ENCODE assay signal across 8 mouse cellular contexts in the genomic region with DNA sequence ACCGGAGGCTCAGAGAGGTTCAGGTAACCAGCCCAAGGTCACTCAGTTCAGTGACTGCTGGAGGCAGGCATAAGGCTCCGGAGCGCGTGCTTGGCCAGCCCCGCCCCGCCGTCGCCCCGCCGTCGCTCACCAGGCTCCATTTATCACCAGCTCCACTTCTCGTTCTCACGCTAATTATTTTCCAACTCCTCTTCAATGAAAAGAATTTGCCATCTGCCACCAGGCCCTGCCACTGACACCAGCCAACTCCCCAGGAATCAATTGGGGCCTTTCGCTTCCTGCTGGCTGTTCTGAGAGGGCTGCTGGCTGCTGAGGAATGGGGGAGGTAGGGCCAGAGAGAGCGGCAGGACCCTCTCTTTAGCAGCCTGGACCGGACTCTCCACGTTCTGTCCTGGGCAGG. TPM values are rescaled to one million over a fixed set of nuclear protein-coding genes. Genes with fewer than 3 reads are reported as not detected.
DNase-seq lines count a peak whose midpoint lies in the region; ATAC-seq lines count a peak whose summit lies in the region.

No protein-coding gene starts in this region.

- H3K4me3 ChIP-seq in embryonic facial prominence, embryonic 11.5 days (ENCODE audit: low read depth, low read length) = no peak overlapping the region

- H3K9me3 ChIP-seq in embryonic facial prominence, embryonic 11.5 days (replicated peaks; ENCODE audit: control insufficient read depth, low read length) = no peaks in the 10 kb centered on the region

- H3K4me2 ChIP-seq in embryonic facial prominence, embryonic 11.5 days (ENCODE audit: low read depth, low read length) = 0 out of 2 replicates have a peak overlapping the region, but pooled peaks have one; percentile 20

- H3K27me3 ChIP-seq in embryonic facial prominence, embryonic 11.5 days (ENCODE audit: control insufficient read depth, insufficient read depth, low read length) = no peaks in the 10 kb centered on the region

- ATAC-seq in embryonic facial prominence, embryonic 11.5 days (replicated peaks; ENCODE audit: insufficient number of reproducible peaks, low FRiP score, low TSS enrichment, low read depth) = 0 out of 2 replicates have a peak, but pooled peaks have one; percentile 8
- ATAC-seq in frontal cortex, adult (ENCODE audit: low TSS enrichment) = no peak

- no peak overlapping the region for H3K9ac ChIP-seq in embryonic facial prominence, embryonic 11.5 days (replicated peaks; ENCODE audit: low read length)

- DNase-seq in spleen, postnatal 36 days (ENCODE audit: low spot score in 2 of 2) = peak; percentile 20 to 31
- no peak for DNase-seq in spleen, adult 12 weeks (ENCODE audit: low spot score)
- peak; percentile 46 for DNase-seq in embryonic facial prominence, embryonic 11.5 days (ENCODE audit: low spot score)
- DNase-seq in kidney, adult 8-10 months = peak; percentile 34 to 66
- DNase-seq in mesoderm, embryonic 11.5 days (ENCODE audit: low read depth, low spot score) = peak; percentile 67
- DNase-seq in urinary bladder, adult 18-20 months (ENCODE audit: low spot score in 2 of 2) = no peak
- DNase-seq in ovary, postnatal 14 days (ENCODE audit: low spot score) = no peak

- no peaks in the 10 kb centered on the region for H3K36me3 ChIP-seq in embryonic facial prominence, embryonic 11.5 days (replicated peaks; ENCODE audit: control insufficient read depth, insufficient read depth, low read depth, low read length)

- WGBS in embryonic facial prominence, embryonic 11.5 days = 2% methylated on average over 17 of the region's 17 CpGs

- H3K4me1 ChIP-seq in embryonic facial prominence, embryonic 11.5 days (ENCODE audit: control insufficient read depth, insufficient read depth, low read length) = peaks cover 8% of the 10 kb centered on the region; the same call in 1 of the 2 replicates

- H3K27ac ChIP-seq in embryonic facial prominence, embryonic 11.5 days (replicated peaks; ENCODE audit: low read depth, low read length) = no peak overlapping the region

RNA-seq across cellular contexts. Expression of a gene that starts 27.3 kb away (rescaled TPM):
- 0.98 and 1.3 TPM in 2 replicates for polyA plus RNA-seq in embryonic facial prominence, embryonic 11.5 days (2014; fragmentation: Nextera tagmentation; extraction: Ambion mirVana)

RNA-seq across cellular contexts. Expression of a gene that starts 36.8 kb away (rescaled TPM):
- 2.4 and 2.6 TPM in 2 replicates for polyA plus RNA-seq in embryonic facial prominence, embryonic 11.5 days (2014; fragmentation: Nextera tagmentation; extraction: Ambion mirVana)

Comparison
In these comparisons a context has a peak if more than half of its experiments do, and no peak if none do; other contexts are left out.
1. DNase-seq: peak in spleen, postnatal 36 days (2 of 2), embryonic facial prominence, embryonic 11.5 days (single experiment), kidney, adult 8-10 months (2 of 2) and mesoderm, embryonic 11.5 days (single experiment); none in spleen, adult 12 weeks (single experiment), urinary bladder, adult 18-20 months (0 of 2) and ovary, postnatal 14 days (single experiment).